Mouse (Mus musculus) urinary bladder, adult 18-20 months (tissue): ENCODE measurements around the gene Mex3d.
A peak's percentile ranks its signal among the peaks of the same experiment; 100 is the strongest.

Experiments
- DNase-seq, 2 experiments: peaks; one replicate each; pipeline ENCODE4 v3.0.0; 2022; ENCODE audit warnings: low spot score in 2 of 2, mixed read lengths in 2 of 2

Gene Mex3d

DNA sequence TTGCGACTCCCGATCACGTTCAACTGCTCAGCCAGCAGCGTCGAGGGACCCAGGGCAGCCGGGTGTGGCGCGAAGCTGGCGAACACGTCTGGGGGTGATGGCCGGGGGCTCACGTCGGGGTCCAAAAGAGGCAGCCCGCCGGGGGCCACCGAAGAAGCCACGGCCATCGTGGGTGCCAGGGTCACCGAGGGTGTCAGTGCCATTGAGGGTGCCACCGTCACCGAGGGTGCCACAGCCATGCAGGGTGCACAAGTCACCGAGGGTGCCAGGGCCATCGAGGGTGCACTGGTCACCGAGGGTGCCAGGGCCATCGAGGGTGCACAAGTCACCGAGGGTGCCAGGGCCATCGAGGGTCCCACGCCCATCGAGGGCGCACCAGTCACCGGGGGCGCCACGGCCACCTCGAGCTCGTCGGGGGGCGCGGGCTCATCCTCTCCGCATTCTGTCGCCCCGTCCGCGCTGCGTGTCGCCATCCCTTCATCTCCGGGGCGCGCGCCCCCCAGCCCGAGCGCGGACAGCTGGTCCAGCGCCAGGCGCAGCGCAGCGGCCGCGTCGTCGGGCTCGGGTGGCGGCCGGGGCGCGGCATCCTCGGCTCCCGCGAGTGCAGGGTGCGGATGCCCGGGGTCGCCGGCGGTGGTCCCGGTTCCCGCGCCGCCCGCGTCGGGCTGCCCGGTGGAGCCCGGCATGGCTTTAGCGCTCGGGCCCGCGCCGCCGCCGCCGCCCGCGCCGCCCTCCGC is 556 bp downstream of the Mex3d start:
- DNase-seq, result no peak

DNA sequence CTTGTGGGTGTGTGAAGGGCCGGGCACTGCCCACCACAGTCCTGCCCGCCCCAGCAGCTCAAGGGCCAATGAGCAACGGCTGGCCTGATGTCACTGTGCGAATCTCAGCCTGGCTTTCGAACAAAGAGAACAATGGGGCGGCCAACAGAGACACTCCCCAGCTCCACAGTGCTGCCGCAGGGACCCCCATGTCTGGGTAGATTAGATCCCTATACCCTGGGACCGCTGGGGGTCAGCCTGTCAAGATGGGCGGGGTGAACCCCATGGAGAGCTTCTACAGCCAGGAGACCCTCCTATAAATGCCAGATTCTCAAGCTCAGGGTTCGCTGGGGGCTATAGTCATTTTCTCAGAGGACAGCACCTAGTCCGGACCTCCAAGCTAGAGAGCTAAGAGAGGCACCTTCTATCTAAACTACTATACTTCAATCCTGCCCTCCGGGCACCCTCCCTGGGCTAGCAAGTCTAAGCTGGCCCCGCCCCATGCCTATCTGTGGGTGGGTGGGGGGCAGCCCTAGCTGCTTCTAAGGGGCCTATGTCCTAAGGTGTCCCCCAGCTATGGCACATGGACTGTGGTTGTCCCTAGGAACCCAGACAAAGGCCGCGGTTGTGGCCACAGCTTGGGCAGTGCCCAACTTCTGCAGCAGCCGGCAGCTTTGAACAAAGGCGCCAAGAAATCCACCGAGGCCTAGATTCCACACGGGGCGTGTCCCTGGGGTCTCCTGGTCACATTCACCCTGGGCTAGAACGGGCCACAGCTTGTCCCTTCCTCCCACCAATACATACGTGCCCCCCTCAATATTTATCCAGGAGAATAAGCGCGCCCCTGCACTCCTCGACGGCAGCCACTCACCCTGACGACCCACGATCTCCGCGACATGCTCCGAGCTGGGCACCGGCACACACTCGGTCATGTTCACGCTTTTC is 1.4 kb downstream of the Mex3d start:
- no peak for DNase-seq

DNA sequence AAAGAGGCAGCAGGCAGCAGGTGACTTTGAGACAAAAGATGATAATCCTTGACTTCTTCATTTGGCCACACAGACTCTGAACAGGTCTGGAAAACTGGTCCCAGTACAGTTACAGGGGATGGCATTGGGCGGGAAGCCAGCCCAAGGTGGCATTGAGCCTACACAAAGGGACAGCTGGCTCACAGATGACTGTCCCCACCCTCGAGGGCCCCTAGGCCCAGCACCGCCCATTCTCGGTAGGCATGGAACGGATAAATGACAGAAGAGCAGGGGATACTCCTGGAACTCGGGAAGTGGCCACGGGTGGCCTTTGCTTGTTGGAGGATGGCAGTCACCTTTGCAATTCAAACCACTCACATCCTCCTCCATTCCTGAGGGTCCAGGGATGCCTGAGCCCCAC is 2.1 kb downstream of the Mex3d start:
- no peak for DNase-seq

DNA sequence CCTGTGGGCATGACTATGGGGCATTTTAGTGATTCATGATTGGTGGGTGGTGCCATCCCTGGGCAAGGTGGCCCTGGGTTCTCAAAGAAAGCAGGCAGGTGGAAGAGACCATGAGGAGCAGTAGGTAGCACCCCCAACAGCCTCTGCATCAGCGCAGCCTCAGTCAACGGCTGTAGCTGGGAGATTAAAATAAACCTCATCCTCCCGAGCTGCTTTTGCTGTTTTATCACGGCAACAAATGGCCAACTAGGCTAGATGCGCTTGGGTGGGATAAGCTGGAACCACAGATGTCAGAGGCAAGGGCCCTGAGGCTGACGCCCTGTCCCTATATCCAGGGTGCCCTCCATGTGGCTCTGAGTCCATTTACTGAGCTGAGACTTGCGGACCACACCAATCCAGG is 2.8 kb downstream of the Mex3d start:
- no peak for DNase-seq

DNA sequence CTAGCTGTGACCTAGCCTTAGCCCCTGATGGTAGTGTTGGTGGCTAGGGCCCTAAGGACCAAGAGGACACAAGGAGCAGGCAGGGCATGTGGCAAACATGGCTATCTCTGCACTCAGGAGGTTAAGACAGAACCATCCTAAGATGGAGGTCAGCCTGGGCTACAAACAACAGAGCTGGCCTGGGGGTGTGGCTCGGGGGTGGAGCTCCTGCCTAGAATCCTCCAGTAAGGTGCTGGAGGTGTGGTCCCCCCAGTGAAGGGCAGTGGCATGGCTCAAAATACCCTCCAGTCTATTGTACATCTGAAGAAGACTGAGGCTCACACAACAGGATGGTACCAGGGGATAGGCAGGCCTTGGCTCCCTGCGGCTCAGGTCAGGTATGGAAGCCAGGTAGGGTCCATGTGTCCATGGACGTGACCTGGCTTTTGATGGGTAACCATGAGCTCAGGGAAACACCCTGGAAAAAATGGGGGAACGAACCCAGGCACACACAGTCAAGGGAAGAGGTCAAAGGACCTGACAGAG is 3.3 kb downstream of the Mex3d start:
- DNase-seq, result no peak

DNA sequence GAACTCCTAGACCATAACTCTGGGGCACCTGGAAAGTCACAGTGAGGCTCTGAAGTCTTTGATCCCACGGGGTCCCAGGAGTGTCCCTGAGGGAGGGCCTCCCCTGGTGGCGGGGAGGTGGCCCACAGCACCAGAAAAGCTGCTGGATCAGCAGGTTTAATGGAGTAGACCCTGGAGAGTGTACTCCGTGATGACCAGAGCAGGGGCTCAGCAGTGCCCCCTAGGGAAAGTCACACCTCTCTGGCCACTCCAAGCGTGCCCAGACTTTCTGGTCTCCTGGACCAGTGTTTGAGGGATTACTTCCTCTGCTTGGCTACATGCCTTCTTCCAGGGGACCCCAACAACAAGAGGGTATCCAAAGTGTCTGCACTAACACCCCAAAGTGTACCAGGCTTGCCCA is 4.0 kb downstream of the Mex3d start:
- DNase-seq, result no peak

DNA sequence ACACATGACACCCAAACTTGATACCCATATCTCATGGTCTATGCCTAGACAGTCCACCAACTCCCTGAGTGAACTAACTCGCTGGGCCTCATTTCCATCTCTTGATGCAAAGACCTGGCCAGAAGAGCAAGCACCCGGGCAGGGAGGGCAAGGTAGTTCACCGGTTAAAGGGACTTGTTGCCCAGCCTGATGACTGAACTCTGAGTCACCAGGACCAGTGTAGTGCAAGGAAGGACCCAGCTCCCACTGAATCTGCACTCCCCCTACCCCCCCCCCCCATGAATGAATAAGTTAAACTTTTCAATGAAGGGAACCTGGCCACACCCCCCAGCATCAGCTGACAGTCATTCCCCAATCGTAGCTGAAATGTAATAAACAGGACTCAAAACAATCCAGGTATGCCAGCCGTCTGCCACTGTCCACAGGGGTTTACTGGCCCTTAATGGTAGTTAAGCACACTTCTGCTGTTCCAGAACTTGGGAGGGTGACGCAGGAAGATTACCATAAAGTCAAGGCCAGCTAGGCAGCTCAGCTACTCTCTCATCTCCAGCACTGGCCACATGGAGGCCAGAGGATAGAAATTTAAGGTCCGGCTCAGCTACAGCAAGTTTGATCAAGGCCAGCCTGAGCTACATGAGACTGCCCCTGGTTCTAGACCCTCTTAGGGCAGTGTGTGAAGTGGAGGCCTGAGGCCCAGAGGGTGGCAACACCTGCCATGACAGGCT is 4.7 kb downstream of the Mex3d start:
- DNase-seq, result no peak

DNA sequence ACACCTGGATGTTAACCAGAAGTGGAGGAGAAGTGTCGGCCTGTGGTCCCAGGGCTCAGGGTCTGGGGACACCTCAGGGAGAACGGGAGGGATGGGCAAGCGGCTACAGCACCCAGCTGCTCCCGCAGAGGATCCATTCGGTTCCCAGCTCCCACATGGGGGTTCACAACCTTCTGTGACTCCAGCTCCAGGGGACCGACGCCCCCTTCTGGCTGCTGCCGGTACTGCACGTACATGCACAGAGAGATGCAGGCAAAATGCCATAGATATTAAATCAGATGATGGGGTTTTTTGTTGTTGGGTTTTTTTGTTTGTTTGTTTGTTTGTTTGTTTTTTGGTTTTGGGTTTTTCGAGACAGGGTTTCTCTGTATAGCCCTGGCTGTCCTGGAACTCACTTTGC is 9.7 kb downstream of the Mex3d start:
- no peak for DNase-seq

DNA sequence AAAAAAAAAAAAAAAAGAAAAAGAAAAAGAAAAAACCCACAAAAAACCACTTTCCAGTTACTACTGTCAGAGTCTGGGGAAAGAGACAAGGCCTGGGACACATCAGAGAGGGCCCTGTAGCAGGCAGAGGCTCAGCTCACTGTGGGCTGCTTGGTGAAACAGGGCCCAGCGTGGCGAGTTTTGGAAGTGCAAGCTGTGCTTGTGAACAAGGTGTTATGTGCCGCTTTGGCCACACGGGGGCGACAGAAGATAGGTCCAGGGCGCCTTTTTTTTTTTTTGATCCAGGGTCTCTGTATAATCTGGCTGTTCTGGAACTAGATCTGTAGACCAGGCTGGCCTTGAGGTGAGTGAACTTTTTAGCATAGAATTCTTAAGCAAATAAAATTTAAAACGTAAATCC is 11.3 kb downstream of the Mex3d start:
- DNase-seq, result peak; percentile 74 to 79

DNA sequence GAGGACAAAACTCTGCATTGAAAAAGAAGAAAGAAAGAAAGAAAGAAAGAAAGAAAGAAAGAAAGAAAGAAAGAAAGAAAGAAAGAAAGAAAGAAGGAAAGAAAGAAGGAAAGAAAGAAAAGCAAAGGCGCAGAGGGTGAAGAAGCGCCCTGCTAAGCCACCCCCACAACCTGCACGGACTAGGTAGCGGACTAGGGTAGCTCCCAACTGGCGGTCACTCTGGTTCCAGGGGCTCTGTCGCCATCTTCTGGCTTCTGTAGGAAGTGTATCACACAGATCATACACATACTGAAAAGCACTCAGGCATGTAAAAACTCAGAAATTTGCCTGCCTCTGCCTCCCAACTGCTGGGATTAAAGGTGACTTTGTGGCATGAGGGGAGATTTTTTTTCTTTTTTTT is 13.4 kb downstream of the Mex3d start:
- DNase-seq, result peak in 1 of 2 experiments; percentile 54

DNA sequence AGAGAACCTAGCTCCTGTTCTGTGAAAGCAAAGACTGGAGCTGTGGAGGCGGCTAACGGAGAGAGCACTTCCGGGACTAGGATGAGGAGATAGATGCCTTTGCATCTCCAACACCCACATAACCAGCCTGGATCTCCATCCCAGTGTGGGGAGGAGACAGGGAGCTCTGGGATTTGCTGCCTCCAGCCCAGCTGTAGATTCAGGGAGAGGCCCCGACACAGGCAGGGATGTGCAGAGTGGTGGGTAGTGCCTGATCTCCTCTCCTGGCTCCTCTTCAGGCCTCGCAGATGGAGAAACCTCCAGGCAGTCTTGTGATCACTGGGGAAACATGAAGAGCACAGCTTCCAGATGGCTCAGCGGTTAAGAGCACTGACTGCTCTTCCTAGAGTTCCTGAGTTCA is 14.8 kb downstream of the Mex3d start:
- no peak for DNase-seq

DNA sequence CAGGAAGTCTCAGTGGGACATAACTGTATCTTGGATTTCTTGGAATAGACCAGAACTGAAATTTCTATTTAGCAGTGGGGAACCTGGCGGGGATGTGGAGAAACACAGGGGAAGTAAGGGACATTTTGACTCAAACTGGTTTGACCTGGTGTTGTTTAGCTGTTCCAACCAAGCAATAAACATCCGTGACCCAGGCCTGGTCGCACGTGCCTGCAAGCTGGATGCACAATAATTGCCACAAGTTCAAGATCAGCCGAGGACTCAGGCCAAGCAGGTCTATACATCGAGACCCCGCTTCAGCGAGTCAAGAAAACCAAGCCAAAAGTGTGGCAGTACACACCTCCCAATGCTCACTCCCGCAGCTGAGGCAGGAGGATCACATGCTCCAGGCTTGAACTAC is 15.5 kb downstream of the Mex3d start:
- DNase-seq, result no peak

DNA sequence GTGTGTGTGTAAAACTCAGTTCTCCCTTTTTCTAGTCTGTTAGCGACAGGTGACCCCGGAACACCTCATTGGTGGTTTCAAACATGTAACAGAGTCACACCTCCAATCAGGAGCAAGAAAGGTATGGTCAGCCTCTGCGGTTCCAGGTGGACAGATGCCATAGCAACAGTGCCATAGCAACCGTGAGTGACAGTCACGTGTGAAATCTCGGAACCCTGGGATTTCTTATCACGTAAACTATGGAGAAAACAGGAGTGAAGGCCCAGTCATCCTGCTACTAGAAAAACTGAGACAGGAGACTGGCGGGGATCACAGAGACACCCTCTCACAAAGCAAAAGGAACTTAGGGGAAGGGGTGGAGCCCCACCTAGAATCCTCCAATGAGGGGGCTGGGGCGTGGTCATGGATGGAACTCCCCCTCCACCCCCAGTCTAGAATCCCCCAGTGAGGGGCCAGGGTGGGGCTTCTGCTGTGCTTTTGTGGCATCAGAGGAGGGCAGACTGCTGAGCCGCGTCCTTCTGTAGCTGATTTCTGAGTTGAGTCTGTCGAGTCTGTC is 16.0 kb downstream of the Mex3d start:
- DNase-seq, result no peak

DNA sequence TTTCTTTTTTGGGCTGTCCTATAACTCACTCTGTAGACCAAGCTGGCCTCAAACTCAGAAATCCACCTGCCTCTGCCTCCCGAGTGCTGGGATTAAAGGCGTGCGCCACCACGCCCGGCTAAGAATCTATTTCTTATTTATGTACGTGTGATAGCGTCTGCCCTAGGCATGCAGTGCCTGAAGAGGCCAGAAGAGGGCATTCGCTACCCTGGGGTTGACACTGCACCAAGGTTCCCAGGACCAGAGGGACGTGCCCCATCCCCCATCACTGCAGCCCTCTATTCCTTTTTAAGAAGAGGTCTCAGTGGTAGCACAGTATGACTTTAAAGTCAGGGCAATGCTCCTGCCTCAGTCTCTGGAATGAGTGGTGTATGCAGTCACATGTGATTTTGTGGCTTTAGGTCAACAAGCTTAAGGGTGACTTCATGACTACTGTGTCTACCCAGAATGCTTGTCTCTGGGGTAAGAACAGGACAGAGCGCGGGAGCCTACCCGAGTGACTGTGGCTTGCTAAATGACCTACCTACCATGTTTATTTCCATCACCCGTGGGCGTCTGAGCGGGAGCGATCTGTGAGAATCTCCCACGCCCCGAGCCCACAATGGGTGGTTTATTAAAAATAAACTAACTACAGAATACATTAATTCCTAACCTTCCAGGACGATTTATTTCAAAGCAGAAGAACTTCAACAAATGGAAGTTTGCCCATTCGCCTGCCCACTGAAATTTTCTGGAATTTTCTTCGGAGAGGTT is 17.3 kb downstream of the Mex3d start:
- DNase-seq, result no peak

DNA sequence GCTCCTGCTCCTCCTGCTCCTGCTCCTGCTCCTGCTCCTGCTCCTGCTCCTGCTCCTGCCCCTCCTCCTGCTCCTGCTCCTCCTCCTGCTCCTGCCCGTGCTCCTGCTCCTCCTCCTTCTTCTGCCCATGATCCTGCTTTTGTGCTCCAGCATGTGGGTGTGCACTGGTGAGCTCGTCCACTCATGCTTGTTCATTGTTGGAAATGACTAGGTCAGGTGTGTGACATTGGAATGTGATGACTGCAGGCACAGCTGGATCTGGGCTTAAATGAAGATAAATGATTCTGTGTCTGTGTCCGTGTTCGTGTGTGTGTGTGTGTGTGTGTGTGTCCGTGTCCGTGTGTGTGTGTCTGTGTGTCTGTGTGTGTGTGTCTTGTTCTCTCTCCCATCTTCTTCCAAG is 19.1 kb downstream of the Mex3d start:
- no peak for DNase-seq

DNA sequence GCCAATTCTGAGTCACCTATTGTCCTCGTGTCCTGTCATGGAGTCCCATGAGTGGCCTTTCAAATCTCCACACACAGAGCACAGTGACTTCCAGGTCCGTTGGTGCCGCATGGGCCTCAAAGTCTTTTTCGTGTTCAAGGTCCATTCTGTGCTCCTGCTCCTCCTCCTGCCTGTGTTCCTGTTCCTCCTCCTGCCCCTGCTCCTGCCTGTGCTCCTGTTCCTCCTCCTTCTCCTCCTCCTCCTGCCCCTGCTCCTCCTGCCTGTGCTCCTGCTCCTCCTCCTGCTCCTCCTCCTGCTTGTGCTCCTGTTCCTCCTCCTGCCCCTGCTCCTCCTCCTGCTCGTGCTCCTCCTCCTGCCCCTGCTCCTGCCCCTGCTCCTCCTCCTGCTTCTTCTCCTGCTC is 19.5 kb downstream of the Mex3d start:
- no peak for DNase-seq

DNA sequence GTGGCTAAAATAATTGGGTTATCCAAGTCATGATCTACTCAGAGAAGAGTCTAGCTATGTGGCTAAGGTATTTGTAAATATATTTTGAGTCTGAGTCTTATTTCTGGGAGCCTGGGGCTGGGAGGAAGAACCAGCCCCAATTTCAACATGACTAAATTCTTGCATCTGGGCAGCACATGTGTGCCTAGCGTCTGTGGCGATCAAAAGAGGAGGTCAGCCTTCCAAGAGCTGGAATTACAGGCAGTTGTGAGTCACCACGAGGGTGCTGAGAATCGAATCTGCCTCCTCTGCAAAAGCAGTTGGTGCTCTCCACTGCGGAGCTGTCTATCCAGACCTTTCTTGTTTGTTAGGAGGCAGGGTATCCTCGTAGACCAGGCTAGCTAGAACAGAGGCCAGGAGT is 21.7 kb downstream of the Mex3d start:
- DNase-seq, result no peak

DNA sequence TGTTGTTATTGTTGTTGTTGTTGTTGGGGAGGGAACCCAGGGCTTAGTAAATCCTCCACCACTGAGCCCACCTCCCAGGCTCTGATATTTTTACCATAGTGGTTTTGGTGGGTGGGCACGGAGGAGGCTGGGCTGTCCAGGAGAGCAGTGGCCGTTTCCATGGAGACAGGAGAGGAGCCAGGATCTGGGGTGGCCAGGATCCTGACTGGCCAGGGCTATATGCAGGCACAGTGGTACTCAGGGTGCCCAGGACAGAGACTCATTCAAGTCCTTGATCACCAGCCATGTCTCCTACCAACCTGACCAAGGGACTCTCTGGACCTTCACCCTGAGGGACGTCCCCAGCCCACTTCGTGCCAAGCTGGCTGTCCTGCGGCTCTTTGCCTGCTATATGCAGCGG is 23.7 kb downstream of the Mex3d start:
- DNase-seq, result no peak

DNA sequence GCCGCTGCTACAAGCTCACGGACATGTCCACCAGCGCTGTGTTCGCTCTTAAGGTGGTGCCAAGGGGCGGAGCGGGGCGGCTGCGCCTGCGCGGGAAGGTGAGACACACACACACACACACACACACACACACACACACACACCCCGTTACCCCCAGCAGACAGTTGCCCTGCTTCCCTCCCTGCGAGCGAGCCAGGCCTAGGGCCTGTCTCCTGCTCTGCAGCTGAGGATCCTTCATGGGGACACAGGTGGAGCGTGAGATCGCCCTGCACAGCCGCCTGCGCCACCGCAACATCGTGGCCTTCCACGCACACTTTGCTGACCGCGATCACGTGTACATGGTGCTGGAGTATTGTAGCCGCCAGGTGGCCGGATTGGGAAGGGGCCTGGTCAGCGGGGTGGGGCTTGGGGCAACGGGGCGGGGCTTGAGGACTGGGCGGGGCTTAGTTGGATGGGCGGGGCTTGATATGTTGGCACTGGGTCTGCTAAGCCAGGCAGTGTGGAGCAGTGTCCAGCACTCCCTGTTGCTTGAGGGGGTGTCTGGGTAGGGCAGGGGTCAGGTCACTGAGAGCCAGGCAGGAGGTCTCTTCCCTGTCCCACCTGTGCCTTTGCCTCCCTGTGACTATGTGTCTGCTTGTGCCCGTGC is 29.3 kb downstream of the Mex3d start:
- peak in 1 of 2 experiments; percentile 61 for DNase-seq

DNA sequence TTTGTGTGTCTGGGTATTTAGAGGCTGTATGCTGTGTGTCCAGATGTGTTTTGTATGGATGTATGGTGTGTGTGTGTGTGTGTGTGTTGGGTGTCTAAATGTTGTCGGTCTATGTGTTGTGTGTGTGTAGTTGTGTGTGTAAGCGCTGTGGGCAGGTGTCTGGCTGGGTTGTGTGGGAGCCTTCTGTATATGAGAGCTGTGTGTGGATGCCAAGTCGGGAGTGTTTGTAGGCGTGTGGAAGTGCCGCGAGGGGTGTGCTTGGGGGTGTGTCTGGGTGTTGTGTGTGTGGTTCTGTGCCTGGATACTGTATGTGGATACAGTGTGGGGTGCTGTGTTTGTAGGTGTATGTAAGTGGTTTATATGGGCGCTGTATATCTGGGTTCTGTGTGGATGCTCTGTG is 30.1 kb downstream of the Mex3d start:
- no peak for DNase-seq

DNA sequence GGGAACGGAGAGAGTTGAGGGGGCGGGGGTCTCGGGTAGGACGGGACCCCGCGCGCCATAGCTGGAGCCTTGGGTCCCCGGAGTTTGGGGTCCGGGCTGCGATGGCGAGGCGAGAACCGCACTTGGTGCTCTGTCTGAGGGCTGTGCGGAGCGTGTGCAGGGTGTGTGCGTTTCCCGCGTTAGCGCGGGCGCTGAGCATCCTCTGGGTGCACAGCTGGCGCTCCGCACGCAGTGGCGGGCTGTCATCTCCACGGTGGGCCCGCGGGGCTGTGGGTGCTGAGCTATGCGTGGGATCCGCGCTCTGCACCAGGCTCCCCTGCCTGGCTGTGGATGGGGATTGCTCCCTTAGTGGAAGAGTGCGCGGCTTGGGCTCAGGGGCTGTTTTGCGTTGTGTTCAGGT is 30.7 kb downstream of the Mex3d start:
- DNase-seq, result no peak
